Mouse (Mus musculus) spleen, adult 2 months (tissue): Measurements from ENCODE around the gene Nup37. TPM values are rescaled to one million over a fixed set of nuclear protein-coding genes. Genes with fewer than 3 reads are reported as not detected.

Source experiments
- DNase-seq, 2 experiments: peaks; one replicate each; pipeline versions ENCODE4 v3.0.0 to v3.0.0-alpha.2; 2012 to 2021; ENCODE audit warnings: low spot score in 2 of 2, low read depth in 1 of 2
- H3K27ac ChIP-seq: fragments of 200-500 bp; 2 replicates; pipeline ENCODE4 v1.5.1; 2012; ENCODE audit warnings: low read length, inconsistent platforms; ENCODE audit not compliant: insufficient read depth
- H3K27me3 ChIP-seq: fragments of 200-500 bp; 2 replicates; pipeline ENCODE4 v1.6.1; 2012; ENCODE audit warnings: mild to moderate bottlenecking, moderate library complexity, low read length, inconsistent platforms; ENCODE audit not compliant: control insufficient read depth, insufficient read depth
- H3K36me3 ChIP-seq: fragments of 200-500 bp; 2 replicates; pipeline ENCODE4 v1.6.1; 2012; ENCODE audit warnings: mild to moderate bottlenecking, low read length, inconsistent platforms; ENCODE audit not compliant: control insufficient read depth, insufficient read depth
- H3K4me1 ChIP-seq: fragments of 200-500 bp; 2 replicates; pipeline ENCODE4 v1.6.1; 2011; ENCODE audit warnings: inconsistent platforms; ENCODE audit not compliant: control insufficient read depth, insufficient read depth, insufficient read length
- H3K4me3 ChIP-seq: fragments of 200-500 bp; 2 replicates; pipeline ENCODE4 v1.5.1; 2011; ENCODE audit warnings: mild to moderate bottlenecking, inconsistent platforms; ENCODE audit not compliant: insufficient read depth, insufficient read length; ENCODE audit errors: extremely low read depth
- CTCF ChIP-seq: fragments of 200-500 bp; IDR thresholded peaks from 2 replicates; pipeline ENCODE4 v1.5.1; 2011; ENCODE audit warnings: mild to moderate bottlenecking, inconsistent platforms; ENCODE audit not compliant: insufficient read depth, insufficient read length, insufficient replicate concordance; ENCODE audit errors: extremely low read depth
- POLR2A ChIP-seq: fragments of 200-500 bp; IDR thresholded peaks from 2 replicates; pipeline ENCODE4 v1.6.1; 2011; ENCODE audit warnings: low read depth, low read length, inconsistent platforms
- WGBS: fragments of 180-500 bp; shearing (Covaris S2); methylation state at CpG from one replicate; pipeline ENCODE4 v1.1.7; 2018; 5-methylcytosine and 5-hydroxymethylcytosine counted together
- polyA plus RNA-seq: library from polyadenylated mRNA; depleted of rRNA; stranded (reverse); fragments of >200 nt; gene quantifications from 2 replicates; pipeline ENCODE4 v1.2.3, GENCODE M21; 2012

The Nup37 gene
- polyA plus RNA-seq, 1 experiment, result 2.3 TPM

DNA sequence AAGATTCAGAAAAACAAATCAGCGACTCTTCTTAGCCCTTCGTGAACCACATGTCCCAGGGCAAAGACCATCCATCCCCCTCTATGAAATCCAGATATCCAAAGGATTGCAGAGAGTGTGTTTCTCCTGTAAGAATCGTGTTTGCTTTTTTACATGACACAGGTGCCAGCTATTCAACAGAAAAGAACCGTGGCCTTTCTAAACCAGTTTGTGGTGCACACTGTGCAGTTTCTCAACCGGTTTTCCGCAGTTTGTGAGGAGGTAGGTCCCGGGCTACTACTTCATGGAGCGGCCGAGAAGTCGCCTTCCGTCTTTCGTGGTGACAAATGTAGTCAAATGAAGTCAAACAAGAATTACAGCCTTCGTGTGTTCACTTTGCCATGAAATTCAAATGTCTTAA, 54.9 kb downstream of the Nup37 start:
- Histone ChIP-seq H3K4me3 (peak overlapping the region; percentile 98; the same call in 1 of the 2 replicates), H3K27ac (peak overlapping the region; percentile 82; the same call in 1 of the 2 replicates), H3K36me3 (peaks cover 2% of the 10 kb centered on the region; the same call in 1 of the 2 replicates), H3K27me3 (no peaks in the 10 kb centered on the region), H3K4me1 (no peaks in the 10 kb centered on the region; the same call in 1 of the 2 replicates)
- no peak for DNase-seq
- no peak for TF ChIP-seq POLR2A
- no peak for TF ChIP-seq CTCF
- 69% methylated on average over 13 of the region's 13 CpGs for WGBS

DNA sequence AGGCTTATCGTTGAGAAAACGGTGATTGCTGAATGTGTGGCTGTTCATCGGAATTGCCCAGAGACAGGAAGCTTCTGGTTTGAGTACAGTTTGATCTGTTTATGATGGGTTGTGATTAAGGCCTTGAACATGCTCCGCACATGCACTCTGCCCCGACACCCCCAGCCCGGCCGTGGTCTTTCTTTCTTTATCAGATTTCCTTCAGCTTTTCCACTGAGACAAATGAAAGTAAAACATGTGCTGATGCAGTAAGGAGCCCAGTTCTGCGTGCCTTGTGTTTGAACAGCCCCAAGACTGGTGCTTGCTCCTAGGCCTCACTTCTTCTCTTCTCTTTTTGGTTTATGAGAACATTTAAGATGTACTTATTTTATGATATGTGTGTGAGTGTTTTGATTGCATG, 55.8 kb downstream of the Nup37 start:
- peak overlapping the region; percentile 76 for H3K27ac ChIP-seq
- no peak for DNase-seq
- no peak overlapping the region for H3K4me3 ChIP-seq
- H3K4me1 ChIP-seq, result no peaks in the 10 kb centered on the region; the same call in 1 of the 2 replicates
- peaks cover 2% of the 10 kb centered on the region; the same call in 1 of the 2 replicates for H3K36me3 ChIP-seq
- TF ChIP-seq POLR2A (no peak), CTCF (no peak)
- WGBS, result 43% methylated on average over 8 of the region's 8 CpGs
- no peaks in the 10 kb centered on the region for H3K27me3 ChIP-seq

DNA sequence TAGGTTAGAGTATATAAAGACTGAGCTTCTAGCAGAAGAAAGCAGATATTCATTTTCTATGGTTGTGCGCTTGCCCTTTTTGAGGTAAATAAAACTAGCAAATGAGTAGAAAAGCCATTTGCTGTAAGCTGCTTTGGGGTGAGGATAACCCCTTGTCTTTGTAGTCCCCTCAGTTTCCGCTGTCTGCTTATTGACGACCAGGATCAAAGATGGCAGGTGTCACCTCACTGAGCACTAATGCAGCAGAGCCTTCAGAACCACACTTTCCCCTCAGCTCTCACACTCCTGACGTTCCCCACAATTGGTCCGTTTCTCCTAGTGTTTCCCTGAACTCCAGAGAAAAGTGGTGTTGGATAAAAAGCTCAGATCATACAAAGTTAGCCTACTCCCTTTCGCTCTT, 56.4 kb downstream of the Nup37 start:
- no peak for DNase-seq
- H3K27ac ChIP-seq, result peak overlapping the region; percentile 26; the same call in 1 of the 2 replicates
- peaks cover 2% of the 10 kb centered on the region; the same call in 1 of the 2 replicates for H3K36me3 ChIP-seq
- no peaks in the 10 kb centered on the region for H3K27me3 ChIP-seq
- TF ChIP-seq POLR2A, result no peak
- no peak for TF ChIP-seq CTCF
- 84% methylated on average over 6 of the region's 6 CpGs for WGBS
- H3K4me1 ChIP-seq, result no peaks in the 10 kb centered on the region; the same call in 1 of the 2 replicates
- H3K4me3 ChIP-seq, result no peak overlapping the region

DNA sequence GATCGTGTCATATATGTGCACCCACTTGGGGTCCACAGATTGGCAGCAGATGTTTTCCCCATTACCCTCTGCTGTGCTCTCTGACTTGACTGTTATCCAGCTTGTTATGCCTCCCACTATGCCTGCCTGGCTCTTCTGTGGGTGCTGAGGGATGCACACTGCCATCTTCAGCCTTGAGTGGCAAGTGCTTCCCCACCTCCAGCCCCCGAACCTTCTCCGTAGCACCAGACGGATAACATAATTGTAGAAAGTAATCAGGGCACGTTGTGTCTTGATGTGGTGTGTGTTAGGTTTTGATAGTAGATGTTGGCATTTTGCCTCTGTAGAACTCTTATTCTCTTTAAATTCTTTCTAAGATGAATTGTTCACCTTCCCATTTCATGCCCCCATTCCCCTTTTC, 65.9 kb downstream of the Nup37 start:
- no peak overlapping the region for H3K27ac ChIP-seq
- no peaks in the 10 kb centered on the region for H3K4me1 ChIP-seq
- H3K4me3 ChIP-seq, result no peak overlapping the region
- no peak for DNase-seq
- peaks cover 7% of the 10 kb centered on the region for H3K36me3 ChIP-seq
- no peaks in the 10 kb centered on the region for H3K27me3 ChIP-seq
- WGBS, result 85% methylated on average over 5 of the region's 5 CpGs
- TF ChIP-seq POLR2A, result no peak
- TF ChIP-seq CTCF, result no peak

DNA sequence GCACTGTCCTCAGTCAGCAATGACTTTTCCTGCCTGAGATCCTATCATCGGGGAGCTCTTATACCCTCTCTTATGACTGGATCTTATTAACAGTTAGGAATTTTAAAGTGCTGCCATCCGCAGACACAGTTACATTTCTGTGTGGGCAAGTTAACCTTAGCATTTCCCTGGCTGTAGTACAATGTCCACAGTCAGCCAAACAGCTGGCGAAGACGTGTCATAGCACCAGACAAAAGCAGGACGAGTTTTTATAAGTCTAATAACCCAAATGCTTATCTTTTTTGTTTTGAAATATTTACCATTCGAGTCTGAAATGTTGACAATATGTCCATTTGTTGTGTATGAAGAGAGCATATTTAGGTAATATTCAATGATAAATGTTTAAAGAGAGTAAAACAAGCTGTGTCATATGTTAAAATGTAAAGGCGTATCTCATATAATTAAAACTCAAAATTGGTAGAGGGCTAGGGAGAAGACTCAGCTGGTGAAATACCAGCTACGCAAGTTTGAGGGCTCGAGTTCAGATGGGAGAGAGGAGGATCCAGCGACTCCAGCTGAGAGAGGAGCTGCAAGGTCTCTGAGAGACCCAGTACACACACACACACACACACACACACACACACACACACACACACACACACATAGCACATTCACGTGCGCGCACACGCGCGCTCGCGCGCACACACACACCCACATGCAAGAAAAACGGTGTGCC, 68.2 kb downstream of the Nup37 start:
- no peak for DNase-seq
- H3K27ac ChIP-seq, result no peak overlapping the region
- H3K4me1 ChIP-seq, result no peaks in the 10 kb centered on the region
- H3K36me3 ChIP-seq, result peaks cover 10% of the 10 kb centered on the region
- 94% methylated on average over 20 of the region's 20 CpGs for WGBS
- TF ChIP-seq CTCF (no peak), POLR2A (no peak)
- H3K27me3 ChIP-seq, result no peaks in the 10 kb centered on the region
- H3K4me3 ChIP-seq, result no peak overlapping the region

DNA sequence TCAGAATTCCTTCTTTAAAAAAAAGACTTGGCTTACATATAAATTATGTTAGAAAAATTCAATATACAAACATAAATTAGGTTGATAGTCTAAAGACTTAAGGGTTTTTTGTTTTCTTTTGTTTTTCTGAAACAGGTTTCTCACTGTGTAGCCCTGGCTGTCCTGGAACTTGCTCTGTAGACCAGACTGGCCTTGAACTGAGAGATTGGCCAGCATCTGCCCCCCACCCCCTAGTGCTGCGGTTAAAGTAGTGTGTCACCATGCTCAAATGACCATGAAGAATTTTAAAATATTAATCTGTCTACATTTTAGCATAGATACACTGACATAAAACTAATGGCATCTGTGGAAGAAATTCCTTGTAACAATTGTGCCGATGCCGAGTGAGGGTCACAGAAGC, 71.4 kb downstream of the Nup37 start:
- Histone ChIP-seq H3K27ac (no peak overlapping the region), H3K4me1 (no peaks in the 10 kb centered on the region), H3K4me3 (no peak overlapping the region), H3K36me3 (peaks cover 18% of the 10 kb centered on the region), H3K27me3 (no peaks in the 10 kb centered on the region)
- TF ChIP-seq POLR2A (no peak), CTCF (no peak)
- 99% methylated on average over 3 of the region's 3 CpGs for WGBS
- no peak for DNase-seq

DNA sequence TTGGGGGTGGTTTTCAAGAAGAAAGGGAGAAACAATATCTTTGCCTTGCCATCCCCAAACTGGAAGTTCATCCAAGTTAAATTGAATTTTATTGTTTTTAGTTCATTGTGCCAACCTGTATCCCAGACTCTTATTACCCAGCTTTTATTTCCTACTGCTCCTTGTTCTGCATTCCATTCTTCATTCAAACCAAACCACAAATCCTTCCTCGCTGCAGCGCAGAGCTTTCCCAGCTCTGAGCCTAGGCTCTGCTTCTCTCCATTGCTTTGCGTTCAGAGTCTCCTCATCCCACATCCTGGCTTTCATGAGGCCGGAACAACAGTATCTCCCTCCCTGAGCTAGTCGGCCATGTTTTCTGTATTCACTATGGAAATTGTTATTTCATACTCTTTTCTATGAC, 74.9 kb downstream of the Nup37 start:
- WGBS, result 96% methylated on average over 5 of the region's 5 CpGs
- no peaks in the 10 kb centered on the region for H3K27me3 ChIP-seq
- no peak overlapping the region for H3K4me3 ChIP-seq
- TF ChIP-seq CTCF (no peak), POLR2A (no peak)
- no peak for DNase-seq
- no peak overlapping the region for H3K27ac ChIP-seq
- H3K4me1 ChIP-seq, result no peaks in the 10 kb centered on the region
- H3K36me3 ChIP-seq, result peaks cover 18% of the 10 kb centered on the region
